Mouse (Mus musculus): ENCODE measurements around the gene Lrsam1. TPM values are rescaled to one million over a fixed set of nuclear protein-coding genes. Genes with fewer than 3 reads are reported as not detected.

The Lrsam1 gene
- polyA plus RNA-seq, 2 experiments from 2014 or later = 4.1 to 4.7 TPM

- ATAC-seq = peak; percentile 58
Observed at GRCm38 (mm10) chr2:32966689-32967631, 5.5 kb upstream of the Lrsam1 start.

- ATAC-seq = no peak
Observed at GRCm38 (mm10) chr2:32966184-32966688, 4.8 kb upstream of the Lrsam1 start.

GRCm38 (mm10) chr2:32965511-32966183, 4.2 kb upstream of the Lrsam1 start:
- no peak for ATAC-seq

- no peak for ATAC-seq
Observed at GRCm38 (mm10) chr2:32964659-32965457, 3.4 kb upstream of the Lrsam1 start.

DNA sequence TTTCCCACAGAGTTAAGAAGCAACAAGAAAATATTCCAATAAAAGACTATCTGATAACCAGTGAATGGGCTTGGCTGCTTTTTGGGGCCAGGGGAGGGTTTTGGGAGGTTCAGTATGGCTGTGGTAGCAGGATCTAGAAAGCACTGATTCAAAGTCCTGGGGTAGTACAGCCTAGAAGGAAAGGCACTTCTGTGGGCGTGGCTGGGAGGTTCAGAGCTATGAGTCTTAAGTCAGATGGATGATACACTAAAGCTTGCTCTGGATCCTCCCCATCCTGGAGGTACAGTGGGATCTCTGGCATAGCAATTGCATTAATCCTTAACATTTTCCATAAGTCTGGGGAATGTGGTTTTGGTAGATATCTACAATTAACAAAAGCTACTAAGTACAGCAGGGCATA, 2.6 kb upstream of the Lrsam1 start:
- ATAC-seq = no peak

- ATAC-seq = no peak
Observed at GRCm38 (mm10) chr2:32963544-32963943, 2.1 kb upstream of the Lrsam1 start.

DNA sequence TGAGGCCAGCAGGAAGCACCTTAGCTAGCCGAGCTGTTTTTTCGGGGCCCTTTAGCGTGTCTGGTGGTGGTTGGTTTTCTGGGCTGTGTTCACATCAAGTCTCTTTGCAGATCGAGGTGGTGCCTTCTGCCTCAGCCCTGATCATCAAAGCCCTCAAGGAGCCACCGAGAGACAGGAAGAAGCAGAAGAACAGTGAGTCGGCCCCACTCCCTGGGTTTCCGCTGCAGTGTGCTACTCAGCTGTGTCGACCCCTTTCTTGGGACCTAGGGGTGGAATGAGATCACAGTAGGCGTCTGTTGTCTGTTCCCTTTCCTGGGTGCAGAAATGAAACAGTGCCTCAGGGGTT, 1.4 kb upstream of the Lrsam1 start:
- ATAC-seq = peak; percentile 12

GRCm38 (mm10) chr2:32962062-32962874, 854 bp upstream of the Lrsam1 start:
- no peak for ATAC-seq

- no peak for ATAC-seq
Observed at GRCm38 (mm10) chr2:32960273-32960672, 1.1 kb downstream of the Lrsam1 start.

DNA sequence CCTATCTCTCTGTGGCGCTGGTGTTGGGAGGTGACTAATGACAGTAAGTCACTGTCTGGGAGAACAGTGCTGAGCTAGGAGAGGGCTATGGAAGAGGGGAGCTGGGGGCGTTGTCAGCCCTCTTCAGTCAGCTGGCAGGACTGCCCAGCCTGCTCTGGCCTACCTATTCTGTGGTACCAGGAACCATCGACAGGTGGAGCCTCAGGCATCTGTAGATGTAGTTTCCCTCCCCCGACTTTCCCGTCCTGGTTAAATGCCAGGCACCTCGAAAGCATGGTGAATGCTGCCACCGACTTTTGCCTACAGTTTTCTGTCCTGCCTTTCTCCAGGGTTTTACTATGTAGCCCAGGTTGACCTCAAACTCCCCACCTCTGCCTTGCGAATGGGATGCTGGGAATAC, 4.1 kb downstream of the Lrsam1 start:
- no peak for ATAC-seq

DNA sequence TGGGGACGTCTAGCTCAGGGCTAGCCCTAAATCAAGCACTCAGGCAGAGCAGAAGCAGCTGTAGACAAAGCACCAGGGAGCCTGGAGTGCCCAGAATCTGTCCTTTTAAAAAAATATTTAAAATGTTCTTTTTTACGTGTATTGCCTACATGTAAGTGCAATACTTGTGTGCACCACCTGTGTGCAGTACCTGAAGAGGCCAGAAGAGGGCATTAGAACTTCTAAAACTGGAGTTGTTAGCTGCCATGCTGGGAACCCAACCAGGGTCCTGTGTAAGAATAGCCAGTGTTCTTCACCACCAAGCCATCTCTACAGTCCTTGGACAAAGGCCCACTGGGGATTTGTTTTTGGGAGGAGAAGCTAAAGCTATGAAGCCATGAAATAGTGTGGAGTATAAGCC, 6.8 kb downstream of the Lrsam1 start:
- no peak for ATAC-seq

DNA sequence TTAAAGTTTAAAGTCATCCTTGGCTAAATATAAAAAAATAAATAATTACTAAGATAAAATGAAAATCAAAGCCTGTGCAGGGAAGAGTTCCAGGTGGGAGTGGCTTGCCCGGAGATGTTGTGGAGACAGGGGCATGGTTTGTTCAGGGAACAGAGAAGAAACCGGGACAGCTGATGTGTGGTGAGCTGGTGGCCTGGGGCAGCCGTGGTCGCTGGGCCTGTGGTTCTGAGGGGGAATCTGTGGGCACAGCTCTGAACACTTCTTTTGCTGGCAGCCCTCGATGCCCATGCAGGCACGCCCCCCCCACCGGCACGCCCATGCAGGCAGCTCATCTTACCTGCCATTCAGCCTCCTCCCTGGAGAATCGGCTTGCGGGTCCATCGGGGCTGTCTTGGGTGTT, 14.0 kb downstream of the Lrsam1 start:
- no peak for ATAC-seq

DNA sequence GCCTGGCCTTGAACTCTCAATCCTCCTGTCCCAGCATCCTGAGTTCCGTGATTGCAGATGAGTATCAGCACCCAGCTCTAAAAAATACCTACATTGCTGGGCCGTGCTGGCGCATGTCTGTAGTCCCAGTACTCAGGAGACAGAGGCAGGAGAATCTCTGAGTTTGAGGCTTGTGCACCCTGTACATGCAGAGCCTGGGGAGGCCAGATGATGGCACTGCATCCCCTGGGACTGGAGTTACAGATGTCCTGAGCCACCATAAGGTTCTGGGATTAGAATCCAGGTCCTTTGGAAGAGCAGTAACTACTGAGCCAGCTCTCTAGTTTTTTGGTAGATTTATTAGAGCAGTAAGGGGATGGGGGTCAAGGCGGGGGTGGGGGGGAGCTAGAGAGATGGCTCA, 20.9 kb downstream of the Lrsam1 start:
- ATAC-seq = no peak

DNA sequence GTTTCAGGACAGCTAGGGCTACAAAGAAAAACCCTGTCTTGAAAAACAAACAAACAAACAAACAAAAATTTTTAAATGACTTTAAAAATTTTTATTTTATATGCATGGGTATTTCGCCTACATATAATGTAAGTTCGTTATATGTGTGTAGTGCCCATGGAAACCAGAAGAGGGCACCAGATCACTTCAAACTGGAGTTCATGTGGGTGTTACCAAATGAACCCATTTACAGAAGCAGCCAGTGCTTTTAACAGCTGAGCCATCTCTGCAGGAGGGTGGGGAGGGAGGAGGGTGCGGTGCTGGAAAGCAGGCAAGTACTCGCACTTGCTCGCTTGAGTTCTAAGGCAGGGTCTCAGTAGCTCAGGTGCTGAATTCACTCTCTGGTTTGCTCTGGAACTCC, 22.0 kb downstream of the Lrsam1 start:
- no peak for ATAC-seq

DNA sequence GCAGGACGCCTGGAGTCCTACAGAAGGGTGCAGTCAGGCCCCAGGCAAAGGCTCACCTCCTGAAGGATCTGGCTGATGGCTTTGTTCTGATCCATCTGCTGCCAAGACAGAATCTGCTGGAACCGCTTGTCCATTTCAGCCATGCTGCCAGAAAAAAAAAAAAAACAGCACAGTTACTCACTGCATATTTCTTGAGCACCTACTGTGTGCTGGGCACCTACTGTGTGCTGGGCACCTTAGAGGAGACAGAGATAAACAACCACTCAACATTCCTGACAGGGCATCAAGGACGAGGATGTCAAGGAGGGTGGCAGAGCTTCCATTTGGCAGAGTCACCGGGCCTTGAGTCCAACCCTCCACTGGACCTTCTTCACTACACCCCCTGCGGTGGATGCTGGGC, 22.7 kb downstream of the Lrsam1 start:
- ATAC-seq = no peak

GRCm38 (mm10) chr2:32931730-32932129, 29.7 kb downstream of the Lrsam1 start:
- ATAC-seq = no peak

DNA sequence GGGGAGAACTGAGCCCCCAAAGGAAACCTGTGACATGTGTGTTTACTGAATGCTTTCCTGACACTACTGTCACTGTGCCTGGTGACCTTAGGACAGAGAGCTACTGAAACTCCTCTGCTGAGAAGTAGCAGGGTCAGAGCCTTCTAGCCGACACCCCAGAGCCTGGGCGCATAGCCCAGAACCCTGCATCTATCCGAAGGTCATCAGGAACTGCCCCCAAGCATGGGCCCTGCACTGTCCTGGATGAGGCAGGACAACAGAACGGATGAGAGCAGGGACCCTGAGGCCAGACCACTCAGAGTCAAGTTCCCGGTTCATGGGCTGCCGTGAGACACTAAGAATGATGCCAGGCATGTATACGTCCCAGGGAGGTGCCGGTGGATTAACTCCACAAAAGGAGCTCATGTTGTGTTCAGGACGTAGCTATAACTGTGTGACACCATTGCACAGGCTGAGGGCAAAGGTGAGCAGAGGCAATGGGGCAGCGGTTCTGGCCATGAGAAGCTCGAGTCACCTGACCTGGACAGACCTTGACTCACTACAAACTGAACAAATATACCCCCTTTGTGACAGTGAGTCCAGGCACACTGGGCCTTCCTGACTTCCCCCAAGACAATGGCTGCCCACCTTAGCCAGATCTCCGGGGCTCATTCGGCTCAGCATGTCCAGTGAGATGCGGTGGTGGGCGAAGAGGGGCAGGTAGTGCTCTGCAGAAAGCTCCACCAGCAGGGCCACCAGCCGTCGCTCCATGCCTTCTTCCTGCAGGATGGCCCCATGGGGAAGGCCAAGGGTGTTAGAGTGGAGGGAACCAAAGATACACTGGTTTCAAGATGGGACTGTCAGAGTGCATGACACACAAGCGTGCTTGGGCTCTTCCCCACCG, 32.2 kb downstream of the Lrsam1 start:
- no peak for ATAC-seq

DNA sequence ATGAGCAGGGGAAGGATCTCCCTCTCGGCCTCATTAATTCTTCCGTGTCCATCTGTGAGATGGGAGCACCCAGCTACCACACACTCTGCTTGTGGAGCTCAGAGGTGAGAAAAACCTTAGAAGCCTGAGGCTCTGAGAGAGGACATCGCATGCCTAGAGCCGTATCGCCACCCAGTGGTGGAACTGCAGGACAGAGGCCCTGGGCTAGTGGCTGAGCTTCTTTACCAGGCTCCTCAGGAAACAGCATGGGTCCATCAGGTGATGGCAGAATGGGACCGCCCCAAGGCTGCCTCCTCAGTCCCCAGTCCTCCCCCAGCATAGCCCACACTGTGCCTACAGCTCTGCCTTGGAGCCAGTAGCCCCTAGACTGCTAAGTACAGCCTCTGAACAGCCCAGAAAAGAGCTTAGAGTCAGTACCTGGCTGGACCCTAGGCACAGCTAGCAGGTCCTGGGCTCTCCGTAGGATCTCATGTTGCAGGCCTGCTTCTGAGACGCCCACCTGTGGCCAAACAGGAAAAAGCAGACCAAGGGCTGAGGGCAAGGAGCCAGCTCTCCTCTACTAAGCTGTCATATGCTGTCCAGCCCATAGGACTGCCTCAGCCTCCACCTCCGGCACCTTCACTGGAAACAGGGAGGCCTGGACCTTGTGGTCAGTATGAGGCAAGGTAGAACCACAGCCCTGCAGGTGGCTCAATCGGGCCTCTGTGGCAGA, 33.0 kb downstream of the Lrsam1 start:
- no peak for ATAC-seq

- ATAC-seq = no peak
Observed at GRCm38 (mm10) chr2:32927624-32928234, 33.7 kb downstream of the Lrsam1 start.
